Mouse (Mus musculus): ENCODE data around the gene Cdk2.
"Not testable (repeated sequence)": the region's sequence is repeated elsewhere in the genome, so short reads cannot be mapped to it uniquely, and the experiment has no call there.

GRCm38 (mm10) chr10:128725466-128725865 is 20.6 kb upstream of the Cdk2 start:
- TF ChIP-seq CTCF, EP300 (IDR thresholded peaks at IDR 0.05): not testable (repeated sequence)

Measured in lung, postnatal 0 days (tissue).